Mouse (Mus musculus) MEL (cell line): ENCODE data around the gene Zdhhc4. TPM values are rescaled to one million over a fixed set of nuclear protein-coding genes. Genes with fewer than 3 reads are reported as not detected.

Experiments
- DNase-seq: peaks from one replicate; pipeline ENCODE4 v3.0.0; 2011; ENCODE audit warnings: low read depth, low spot score
- H3K27ac ChIP-seq: 2 replicates; pipeline ENCODE4 v1.5.1; 2012; ENCODE audit warnings: low read depth, mild to moderate bottlenecking, control low read depth, low read length, moderate library complexity; ENCODE audit not compliant: control insufficient read depth
- H3K27me3 ChIP-seq, 2 experiments: fragments of 150-350 bp in 1 of 2; sonication (generic) in 1 of 2; 2 replicates each; pipeline ENCODE4 v1.6.1; 2012; ENCODE audit warnings: low read length in 2 of 2, mild to moderate bottlenecking in 2 of 2, improper control_type of control experiment in 1 of 2, moderate library complexity in 1 of 2; ENCODE audit not compliant: insufficient read depth in 2 of 2, control insufficient read depth in 1 of 2
- H3K36me3 ChIP-seq, 2 experiments: 2 replicates each; pipeline ENCODE4 v1.6.1; 2012 to 2014; ENCODE audit warnings: low read length in 2 of 2, improper control_type of control experiment in 1 of 2, inconsistent platforms in 1 of 2, mild to moderate bottlenecking in 1 of 2; ENCODE audit not compliant: insufficient read depth in 2 of 2, control insufficient read depth in 1 of 2
- H3K4me1 ChIP-seq, 2 experiments: fragments of 150-350 bp in 1 of 2; sonication (generic) in 1 of 2; 2 replicates each; pipeline ENCODE4 v1.6.1; 2012; ENCODE audit warnings: low read length in 2 of 2, improper control_type of control experiment in 1 of 2, mild to moderate bottlenecking in 1 of 2; ENCODE audit not compliant: insufficient read depth in 2 of 2, control insufficient read depth in 1 of 2
- H3K4me3 ChIP-seq, 2 experiments: fragments of 150-350 bp in 1 of 2; sonication (generic) in 1 of 2; 2 replicates each; pipeline ENCODE4 v1.5.1; 2012; ENCODE audit warnings: low read depth in 2 of 2, low read length in 2 of 2, mild to moderate bottlenecking in 2 of 2, moderate library complexity in 2 of 2, control low read depth in 1 of 2, improper control_type of control experiment in 1 of 2; ENCODE audit not compliant: control insufficient read depth in 1 of 2, insufficient read depth in 1 of 2
- H3K79me2 ChIP-seq: 2 replicates; pipeline ENCODE4 v1.6.1; 2012; ENCODE audit warnings: mild to moderate bottlenecking, low read length, moderate library complexity; ENCODE audit not compliant: control insufficient read depth, poor library complexity, insufficient read depth
- H3K9ac ChIP-seq: 2 replicates; pipeline ENCODE4 v1.6.1; 2012; ENCODE audit warnings: low read depth, mild to moderate bottlenecking, control low read depth, low read length, moderate library complexity; ENCODE audit not compliant: control insufficient read depth, poor library complexity, severe bottlenecking
- H3K9me3 ChIP-seq: fragments of 150-350 bp; sonication (generic); replicated peaks from 2 replicates; pipeline ENCODE4 v1.6.1; 2012; ENCODE audit warnings: mild to moderate bottlenecking, low read length, improper control_type of control experiment, moderate library complexity; ENCODE audit not compliant: insufficient read depth
- CTCF ChIP-seq, 3 experiments: IDR thresholded peaks in 2 of 3; conservative IDR thresholded peaks in 1 of 3; 2 replicates each; pipeline ENCODE4 v1.5.1; 2011 to 2012; ENCODE audit warnings: low read length in 3 of 3, low read depth in 2 of 3, mild to moderate bottlenecking in 2 of 3, improper control_type of control experiment in 1 of 3, inconsistent platforms in 1 of 3, mixed read lengths in 1 of 3, moderate library complexity in 1 of 3; ENCODE audit not compliant: control insufficient read depth in 1 of 3, insufficient read depth in 1 of 3, poor library complexity in 1 of 3, severe bottlenecking in 1 of 3
- EP300 ChIP-seq, 2 experiments: IDR thresholded peaks; 2 replicates each; pipeline ENCODE4 v1.6.1; 2011; ENCODE audit warnings: improper control_type of control experiment in 2 of 2, low read length in 2 of 2, low read depth in 1 of 2, mild to moderate bottlenecking in 1 of 2
- ETS1 ChIP-seq: IDR thresholded peaks from 2 replicates; pipeline ENCODE4 v1.6.1; 2012; ENCODE audit warnings: low read depth, mild to moderate bottlenecking, inconsistent platforms, low read length, improper control_type of control experiment, moderate library complexity
- GATA1 ChIP-seq: IDR thresholded peaks from 2 replicates; pipeline ENCODE4 v1.6.1; 2011; ENCODE audit warnings: low read depth, low read length, improper control_type of control experiment
- JUND ChIP-seq: IDR thresholded peaks from 2 replicates; pipeline ENCODE4 v1.6.1; 2011; ENCODE audit warnings: low read depth, mild to moderate bottlenecking, improper control_type of control experiment, low read length
- KAT2A ChIP-seq: conservative IDR thresholded peaks from 2 replicates; pipeline ENCODE4 v1.6.1; 2012; ENCODE audit warnings: low read depth, low read length, improper control_type of control experiment, inconsistent platforms
- MAFK ChIP-seq: IDR thresholded peaks from 2 replicates; pipeline ENCODE4 v1.6.1; 2011; ENCODE audit warnings: low read depth, mild to moderate bottlenecking, low read length, improper control_type of control experiment, borderline replicate concordance
- MAX ChIP-seq: IDR thresholded peaks from 2 replicates; pipeline ENCODE4 v1.6.1; 2011; ENCODE audit warnings: low read length, improper control_type of control experiment
- MAZ ChIP-seq: IDR thresholded peaks from 2 replicates; pipeline ENCODE4 v1.6.1; 2012; ENCODE audit warnings: low read depth, mild to moderate bottlenecking, inconsistent platforms, low read length, improper control_type of control experiment
- MXI1 ChIP-seq: IDR thresholded peaks from 2 replicates; pipeline ENCODE4 v1.6.1; 2011; ENCODE audit warnings: mild to moderate bottlenecking, low read depth, low read length, improper control_type of control experiment
- MYB ChIP-seq: IDR thresholded peaks from 2 replicates; pipeline ENCODE4 v1.6.1; 2011; ENCODE audit warnings: mild to moderate bottlenecking, low read depth, low read length, improper control_type of control experiment
- NELFE ChIP-seq: IDR thresholded peaks from 2 replicates; pipeline ENCODE4 v1.6.1; 2011; ENCODE audit warnings: low read depth, low read length, improper control_type of control experiment
- POLR2A ChIP-seq, 2 experiments: IDR thresholded peaks; 2 replicates each; pipeline ENCODE4 v1.6.1; 2011 to 2012; ENCODE audit warnings: low read length in 2 of 2, mild to moderate bottlenecking in 2 of 2, control low read depth in 1 of 2, improper control_type of control experiment in 1 of 2, low read depth in 1 of 2, moderate library complexity in 1 of 2; ENCODE audit not compliant: control insufficient read depth in 1 of 2, insufficient read depth in 1 of 2, poor library complexity in 1 of 2
- RAD21 ChIP-seq: IDR thresholded peaks from 2 replicates; pipeline ENCODE4 v1.6.1; 2011; ENCODE audit warnings: mild to moderate bottlenecking, low read depth, low read length, improper control_type of control experiment
- RCOR1 ChIP-seq: IDR thresholded peaks from 2 replicates; pipeline ENCODE4 v1.6.1; 2012; ENCODE audit warnings: low read depth, mild to moderate bottlenecking, inconsistent platforms, low read length, improper control_type of control experiment
- SIN3A ChIP-seq: IDR thresholded peaks from 2 replicates; pipeline ENCODE4 v1.6.1; 2012; ENCODE audit warnings: low read length, improper control_type of control experiment, inconsistent platforms
- SMC3 ChIP-seq: IDR thresholded peaks from 2 replicates; pipeline ENCODE4 v1.6.1; 2011; ENCODE audit warnings: low read depth, low read length, improper control_type of control experiment
- TAL1 ChIP-seq: IDR thresholded peaks from 2 replicates; pipeline ENCODE4 v1.6.1; 2012; ENCODE audit warnings: mild to moderate bottlenecking, inconsistent platforms, low read length, moderate library complexity, mixed read lengths
- TCF12 ChIP-seq: IDR thresholded peaks from 2 replicates; pipeline ENCODE4 v1.6.1; 2014; ENCODE audit warnings: low read depth, mild to moderate bottlenecking, inconsistent platforms, low read length, improper control_type of control experiment, moderate library complexity
- UBTF ChIP-seq: IDR thresholded peaks from 2 replicates; pipeline ENCODE4 v1.6.1; 2012; ENCODE audit warnings: low read depth, mild to moderate bottlenecking, inconsistent platforms, low read length, improper control_type of control experiment, moderate library complexity, borderline replicate concordance; ENCODE audit not compliant: insufficient read depth
- USF1 ChIP-seq: IDR thresholded peaks from 2 replicates; pipeline ENCODE4 v1.6.1; 2014; ENCODE audit warnings: low read depth, mild to moderate bottlenecking, inconsistent platforms, low read length, improper control_type of control experiment, moderate library complexity
- USF2 ChIP-seq, 2 experiments: IDR thresholded peaks; 2 replicates each; pipeline ENCODE4 v1.6.1; 2011 to 2012; ENCODE audit warnings: improper control_type of control experiment in 2 of 2, low read length in 2 of 2, borderline replicate concordance in 1 of 2, inconsistent platforms in 1 of 2, low read depth in 1 of 2, mild to moderate bottlenecking in 1 of 2; ENCODE audit not compliant: insufficient read depth in 1 of 2
- ZC3H11A ChIP-seq: IDR thresholded peaks from 2 replicates; pipeline ENCODE4 v1.6.1; 2012; ENCODE audit warnings: low read depth, mild to moderate bottlenecking, inconsistent platforms, low read length, improper control_type of control experiment
- ZNF384 ChIP-seq: IDR thresholded peaks from 2 replicates; pipeline ENCODE4 v1.6.1; 2012; ENCODE audit warnings: low read depth, mild to moderate bottlenecking, inconsistent platforms, low read length, improper control_type of control experiment
- polyA plus RNA-seq, 2 experiments: library from polyadenylated mRNA; stranded (reverse) in 1 of 2; unstranded in 1 of 2; fragments of >175 nt in 1 of 2; fragments of >200 nt in 1 of 2; gene quantifications; 2 replicates each; pipeline versions ENCODE4 v1.2.1 to v1.2.4; 2012; ENCODE audit warnings: low replicate concordance in 2 of 2, low read depth in 1 of 2; ENCODE audit not compliant: insufficient read length in 2 of 2, insufficient read depth in 1 of 2, missing spikeins in 1 of 2
- total RNA-seq: library from RNA; depleted of rRNA; stranded (reverse); fragments of 300-350 nt; gene quantifications from 2 replicates; pipeline ENCODE4 v1.2.3, GENCODE M21; 2012

The Zdhhc4 gene
- total and polyA plus RNA-seq, 3 experiments = 17.6 to 62.1 TPM; not detected in 1

GRCm38 (mm10) chr5:143334418-143335088 is 5.5 kb upstream of the Zdhhc4 start:
- Histone ChIP-seq H3K27ac (no peak overlapping the region), H3K9ac (no peak overlapping the region; the same call in 1 of the 2 replicates), H3K9me3 (no peaks in the 10 kb centered on the region), H3K27me3 (no peaks in the 10 kb centered on the region; a peak in 1 of 4 replicates), H3K4me1 (peaks cover 0 to 6% of the 10 kb centered on the region in 2 experiments; a peak in 1 of 4 replicates), H3K79me2 (no peaks in the 10 kb centered on the region), H3K4me3 (peak overlapping the region; percentile 37 to 70; a peak in 3 of 4 replicates), H3K36me3 (no peaks in the 10 kb centered on the region; a peak in 1 of 4 replicates)
- DNase-seq = no peak
- TF ChIP-seq MAFK (peak; percentile 66; the same call in 1 of the 2 replicates), GATA1 (no peak), MYB (no peak), TCF12 (no peak)

- Histone ChIP-seq H3K4me3 (peak overlapping the region; percentile 37 to 70), H3K9me3 (no peaks in the 10 kb centered on the region), H3K36me3 (no peaks in the 10 kb centered on the region; a peak in 1 of 4 replicates), H3K9ac (no peak overlapping the region; the same call in 1 of the 2 replicates), H3K27me3 (no peaks in the 10 kb centered on the region), H3K79me2 (peaks cover under 1% of the 10 kb centered on the region)
- TF ChIP-seq GATA1 = no peak
- no peak for TF ChIP-seq ZNF384
- peak; percentile 70 for TF ChIP-seq RAD21
- TF ChIP-seq JUND = peak; percentile 99
- peak; percentile 64 for TF ChIP-seq SMC3
- peak; percentile 80 to 84 (median 82) for TF ChIP-seq CTCF (IDR thresholded peaks at IDR 0.05 in 2 of 3, conservative IDR thresholded peaks at IDR 0.05 in 1 of 3; ENCODE audit: control insufficient read depth in 1 of 3, insufficient read depth in 1 of 3, low read depth in 2 of 3, low read length in 3 of 3, poor library complexity in 1 of 3, severe bottlenecking in 1 of 3)
- no peak for TF ChIP-seq MAX
- TF ChIP-seq ZC3H11A = peak; percentile 39; the same call in 1 of the 2 replicates
- TF ChIP-seq, all 39 proteins: peak for 5
- peak; percentile 87 for DNase-seq
- Histone ChIP-seq H3K4me1 (peaks cover 0 to 6% of the 10 kb centered on the region in 2 experiments; a peak in 1 of 4 replicates), H3K27ac (no peak overlapping the region)
These were observed 4.8 kb upstream of the Zdhhc4 start for GRCm38 (mm10) chr5:143333872-143334271.

GRCm38 (mm10) chr5:143317288-143317610 is 11.8 kb downstream of the Zdhhc4 start:
- Histone ChIP-seq H3K27ac (no peak overlapping the region), H3K79me2 (peaks cover 25% of the 10 kb centered on the region), H3K4me3 (no peak overlapping the region), H3K27me3 (no peaks in the 10 kb centered on the region), H3K36me3 (peaks cover 5 to 13% of the 10 kb centered on the region in 2 experiments), H3K9ac (no peak overlapping the region), H3K9me3 (no peaks in the 10 kb centered on the region), H3K4me1 (peaks cover 0 to 10% of the 10 kb centered on the region in 2 experiments; a peak in 1 of 4 replicates)
- no peak for DNase-seq
- TF ChIP-seq KAT2A = no peak
- TF ChIP-seq TAL1 = no peak
- TF ChIP-seq USF2 (IDR thresholded peaks at IDR 0.05; ENCODE audit: borderline replicate concordance in 1 of 2, insufficient read depth in 1 of 2, low read depth in 1 of 2, low read length in 2 of 2) = no peak
- TF ChIP-seq ETS1 = no peak
- TF ChIP-seq POLR2A (IDR thresholded peaks at IDR 0.05; ENCODE audit: control insufficient read depth in 1 of 2, insufficient read depth in 1 of 2, low read depth in 1 of 2, low read length in 2 of 2, poor library complexity in 1 of 2) = no peak
- TF ChIP-seq MXI1 = no peak
- TF ChIP-seq UBTF = no peak
- TF ChIP-seq RCOR1 = no peak
- TF ChIP-seq SIN3A = no peak
- TF ChIP-seq RAD21 = no peak
- TF ChIP-seq MAZ = no peak
- TF ChIP-seq NELFE = no peak
- TF ChIP-seq USF1 = no peak
- TF ChIP-seq ZC3H11A = no peak
- no peak for TF ChIP-seq CTCF (IDR thresholded peaks at IDR 0.05 in 2 of 3, conservative IDR thresholded peaks at IDR 0.05 in 1 of 3; ENCODE audit: control insufficient read depth in 1 of 3, insufficient read depth in 1 of 3, low read depth in 2 of 3, low read length in 3 of 3, poor library complexity in 1 of 3, severe bottlenecking in 1 of 3)
- no peak for TF ChIP-seq EP300 (IDR thresholded peaks at IDR 0.05; ENCODE audit: low read depth in 1 of 2, low read length in 2 of 2)
- TF ChIP-seq, all 39 proteins: peak for 0
